Mouse (Mus musculus): ENCODE data around the gene Adamts1.

DNA sequence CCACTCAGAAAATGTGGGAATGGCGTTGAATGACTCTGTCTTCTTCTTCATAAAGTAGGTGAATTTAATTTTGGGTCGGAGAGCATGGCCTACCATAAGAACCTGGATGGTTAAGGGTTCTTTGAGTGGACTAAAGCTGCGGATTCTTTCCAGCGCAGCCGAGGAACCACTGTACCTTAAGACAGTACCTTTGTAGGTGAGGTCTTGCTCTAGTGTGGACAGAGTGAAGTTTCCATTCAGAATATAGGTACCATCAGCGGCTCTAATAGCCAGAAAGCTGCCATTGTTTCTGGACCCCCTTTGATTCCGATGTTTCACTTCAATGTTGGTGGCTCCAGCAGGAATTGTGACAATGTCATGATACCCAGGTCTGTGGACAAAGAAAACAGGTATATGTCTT is 7.2 kb downstream of the Adamts1 start:
- TF ChIP-seq CTCF (IDR thresholded peaks at IDR 0.05; ENCODE audit: low read depth) = no peak
- no peak for TF ChIP-seq EP300 (IDR thresholded peaks at IDR 0.05; ENCODE audit: low read depth)

Measured in liver, postnatal 0 days (tissue).